Comparison of ENCODE assay signal across 8 mouse cellular contexts in genomic region chr9:61830236-61830635, GRCm38 (mm10).
A peak's percentile ranks its signal among the peaks of the same experiment; 100 is the strongest.
DNase-seq lines count a peak whose midpoint lies in the region; ATAC-seq and TF ChIP-seq lines count a peak whose summit lies in the region.

No protein-coding gene starts in this region.

- peaks cover 21% of the 10 kb centered on the region for H3K4me1 ChIP-seq in liver, adult 2 months (ENCODE audit: control insufficient read depth, insufficient read depth, low read length)
- H3K4me1 ChIP-seq in forebrain, embryonic 15.5 days: peaks cover 5% of the 10 kb centered on the region; the same call in 1 of the 2 replicates
- H3K4me1 ChIP-seq in intestine, postnatal 0 days (replicated peaks; ENCODE audit: control insufficient read depth, insufficient read depth, low read length): no peaks in the 10 kb centered on the region

- no peak overlapping the region for H3K4me3 ChIP-seq in liver, adult 2 months (ENCODE audit: insufficient read depth, low read depth, low read length)
- H3K4me3 ChIP-seq in forebrain, embryonic 15.5 days: no peak overlapping the region
- no peak overlapping the region for H3K4me3 ChIP-seq in intestine, postnatal 0 days (ENCODE audit: low read depth, low read length)

- intact Hi-C loops in left cerebral cortex, postnatal 36 days (cut with DNase I): loop anchor here (1.0 to 10.0 kb wide), 4 partner anchors 133 to 783 kb away; partner anchors contain the start of gene Tle3

- ATAC-seq in forebrain, embryonic 15.5 days (replicated peaks): peak; percentile 76
- no peak for ATAC-seq in intestine, postnatal 0 days

- H3K4me2 ChIP-seq in forebrain, embryonic 15.5 days (replicated peaks): no peak overlapping the region
- H3K4me2 ChIP-seq in intestine, postnatal 0 days (replicated peaks; ENCODE audit: low read depth): no peak overlapping the region

- no peaks in the 10 kb centered on the region for H3K79me2 ChIP-seq in liver, adult 2 months (ENCODE audit: control insufficient read depth, insufficient read depth, low read length)

- peak; percentile 97 for TF ChIP-seq CTCF in liver, adult 2 months (IDR thresholded peaks at IDR 0.05; ENCODE audit: low read depth, low read length)
- peak; percentile 94 for TF ChIP-seq CTCF in intestine, postnatal 0 days (IDR thresholded peaks at IDR 0.05; ENCODE audit: low read depth)

- no peaks in the 10 kb centered on the region for H3K27me3 ChIP-seq in liver, adult 2 months (ENCODE audit: control insufficient read depth, insufficient read depth, low read length)
- no peaks in the 10 kb centered on the region for H3K27me3 ChIP-seq in forebrain, embryonic 15.5 days
- no peaks in the 10 kb centered on the region for H3K27me3 ChIP-seq in intestine, postnatal 0 days (replicated peaks; ENCODE audit: control insufficient read depth, insufficient read depth, low read length)

- no peaks in the 10 kb centered on the region for H3K36me3 ChIP-seq in liver, adult 2 months (ENCODE audit: control insufficient read depth, insufficient read depth, low read length)
- H3K36me3 ChIP-seq in forebrain, embryonic 15.5 days: no peaks in the 10 kb centered on the region
- no peaks in the 10 kb centered on the region for H3K36me3 ChIP-seq in intestine, postnatal 0 days (ENCODE audit: control insufficient read depth, insufficient read depth)

- peak; percentile 55 for DNase-seq in liver, adult 2 months (ENCODE audit: extremely low read depth, low read depth, low spot score)
- DNase-seq in liver: no peak
- peak; percentile 93 for DNase-seq in brain, adult 2 months (ENCODE audit: low read depth, low spot score)
- DNase-seq in left cerebral cortex, postnatal 36 days (ENCODE audit: low spot score in 2 of 2): peak; percentile 87
- peak; percentile 12 for DNase-seq in ovary, adult 18-20 months (ENCODE audit: low spot score)
- DNase-seq in testis, postnatal 14 days (ENCODE audit: low spot score): peak; percentile 15

- no peak overlapping the region for H3K27ac ChIP-seq in liver, adult 2 months (replicated peaks; ENCODE audit: insufficient read depth, low read depth, low read length)
- no peak overlapping the region for H3K27ac ChIP-seq in forebrain, embryonic 15.5 days (replicated peaks)
- no peak overlapping the region for H3K27ac ChIP-seq in intestine, postnatal 0 days (ENCODE audit: low read depth, low read length)

- H3K9ac ChIP-seq in liver, adult 2 months (ENCODE audit: low read depth, low read length): no peak overlapping the region
- H3K9ac ChIP-seq in forebrain, embryonic 15.5 days (replicated peaks): no peak overlapping the region
- H3K9ac ChIP-seq in intestine, postnatal 0 days (ENCODE audit: low read depth, low read length): no peak overlapping the region

- WGBS in liver, adult 2 months: 49% methylated on average over 7 of the region's 7 CpGs
- 58% methylated on average over 7 of the region's 7 CpGs for WGBS in forebrain, embryonic 15.5 days
- 70% methylated on average over 7 of the region's 7 CpGs for whole genome bisulfite sequencing in intestine, postnatal 0 days

- no peaks in the 10 kb centered on the region for H3K9me3 ChIP-seq in forebrain, embryonic 15.5 days
- no peaks in the 10 kb centered on the region for H3K9me3 ChIP-seq in intestine, postnatal 0 days (ENCODE audit: control insufficient read depth)

- TF ChIP-seq POLR2A in liver, adult 2 months (IDR thresholded peaks at IDR 0.05; ENCODE audit: extremely low read depth, insufficient read depth, low read length): no peak
